Mouse (Mus musculus): ENCODE measurements around the gene Sh3pxd2a. TPM values are rescaled to one million over a fixed set of nuclear protein-coding genes. Genes with fewer than 3 reads are reported as not detected.

The Sh3pxd2a gene
- polyA plus RNA-seq, 1 experiment from 2014 or later, result 2.1 TPM

- H3K9me3 ChIP-seq (ENCODE audit: control insufficient read depth, low read length), result no peaks in the 10 kb centered on the region
- no peak for ATAC-seq (ENCODE audit: low read depth)
- no peak overlapping the region for H3K4me3 ChIP-seq (ENCODE audit: low read depth, low read length)
- no peak overlapping the region for H3K9ac ChIP-seq (replicated peaks; ENCODE audit: low read depth, low read length)
- no peaks in the 10 kb centered on the region for H3K36me3 ChIP-seq (ENCODE audit: control insufficient read depth, insufficient read depth, low read length)
- peaks cover 10% of the 10 kb centered on the region; the same call in 1 of the 2 replicates for H3K4me1 ChIP-seq (ENCODE audit: control insufficient read depth, insufficient read depth, low read length)
- 84% methylated on average over 3 of the region's 3 CpGs for WGBS
- H3K4me2 ChIP-seq (ENCODE audit: low read depth, low read length), result no peak overlapping the region
- no peak overlapping the region for H3K27ac ChIP-seq (ENCODE audit: low read depth, low read length)
- no peaks in the 10 kb centered on the region for H3K27me3 ChIP-seq (ENCODE audit: control insufficient read depth, insufficient read depth, low read length)
Measured at GRCm38 (mm10) chr19:47508191-47508590, 44.0 kb upstream of the Sh3pxd2a start.

GRCm38 (mm10) chr19:47507128-47508121 lies 43.2 kb upstream of the Sh3pxd2a start:
- peaks cover 10% of the 10 kb centered on the region; the same call in 1 of the 2 replicates for H3K4me1 ChIP-seq (ENCODE audit: control insufficient read depth, insufficient read depth, low read length)
- H3K9ac ChIP-seq (replicated peaks; ENCODE audit: low read depth, low read length), result no peak overlapping the region
- no peak overlapping the region for H3K4me2 ChIP-seq (ENCODE audit: low read depth, low read length)
- no peak overlapping the region for H3K27ac ChIP-seq (ENCODE audit: low read depth, low read length)
- ATAC-seq (ENCODE audit: low read depth), result no peak
- no peak overlapping the region for H3K4me3 ChIP-seq (ENCODE audit: low read depth, low read length)
- H3K36me3 ChIP-seq (ENCODE audit: control insufficient read depth, insufficient read depth, low read length), result no peaks in the 10 kb centered on the region
- WGBS, result 60% methylated on average over 27 of the region's 27 CpGs
- no peaks in the 10 kb centered on the region for H3K9me3 ChIP-seq (ENCODE audit: control insufficient read depth, low read length)
- no peaks in the 10 kb centered on the region for H3K27me3 ChIP-seq (ENCODE audit: control insufficient read depth, insufficient read depth, low read length)

GRCm38 (mm10) chr19:47503625-47504024 lies 39.4 kb upstream of the Sh3pxd2a start:
- Histone ChIP-seq H3K9me3 (ENCODE audit: control insufficient read depth, low read length) (no peaks in the 10 kb centered on the region), H3K36me3 (ENCODE audit: control insufficient read depth, insufficient read depth, low read length) (no peaks in the 10 kb centered on the region), H3K27me3 (ENCODE audit: control insufficient read depth, insufficient read depth, low read length) (no peaks in the 10 kb centered on the region), H3K4me3 (ENCODE audit: low read depth, low read length) (no peak overlapping the region), H3K4me2 (ENCODE audit: low read depth, low read length) (no peak overlapping the region), H3K4me1 (ENCODE audit: control insufficient read depth, insufficient read depth, low read length) (0 out of 2 replicates have a peak, but pooled peaks cover 2% of the 10 kb centered on the region), H3K27ac (ENCODE audit: low read depth, low read length) (no peak overlapping the region), H3K9ac (replicated peaks; ENCODE audit: low read depth, low read length) (no peak overlapping the region)
- 0 out of 2 replicates have a peak, but pooled peaks have one; percentile 13 for ATAC-seq (ENCODE audit: low read depth)
- 69% methylated on average over 4 of the region's 4 CpGs for WGBS

GRCm38 (mm10) chr19:47502563-47502962 lies 38.4 kb upstream of the Sh3pxd2a start:
- H3K9ac ChIP-seq (replicated peaks; ENCODE audit: low read depth, low read length), result no peak overlapping the region
- no peak overlapping the region for H3K4me2 ChIP-seq (ENCODE audit: low read depth, low read length)
- no peak overlapping the region for H3K4me3 ChIP-seq (ENCODE audit: low read depth, low read length)
- 77% methylated on average over 8 of the region's 8 CpGs for WGBS
- H3K27me3 ChIP-seq (ENCODE audit: control insufficient read depth, insufficient read depth, low read length), result no peaks in the 10 kb centered on the region
- H3K4me1 ChIP-seq (ENCODE audit: control insufficient read depth, insufficient read depth, low read length), result 0 out of 2 replicates have a peak, but pooled peaks cover 2% of the 10 kb centered on the region
- H3K36me3 ChIP-seq (ENCODE audit: control insufficient read depth, insufficient read depth, low read length), result no peaks in the 10 kb centered on the region
- no peaks in the 10 kb centered on the region for H3K9me3 ChIP-seq (ENCODE audit: control insufficient read depth, low read length)
- no peak for ATAC-seq (ENCODE audit: low read depth)
- no peak overlapping the region for H3K27ac ChIP-seq (ENCODE audit: low read depth, low read length)

- H3K4me2 ChIP-seq (ENCODE audit: low read depth, low read length), result no peak overlapping the region
- H3K27ac ChIP-seq (ENCODE audit: low read depth, low read length), result no peak overlapping the region
- no peak overlapping the region for H3K9ac ChIP-seq (replicated peaks; ENCODE audit: low read depth, low read length)
- H3K27me3 ChIP-seq (ENCODE audit: control insufficient read depth, insufficient read depth, low read length), result no peaks in the 10 kb centered on the region
- H3K9me3 ChIP-seq (ENCODE audit: control insufficient read depth, low read length), result no peaks in the 10 kb centered on the region
- no peaks in the 10 kb centered on the region for H3K4me1 ChIP-seq (ENCODE audit: control insufficient read depth, insufficient read depth, low read length)
- WGBS, result 61% methylated on average over 11 of the region's 11 CpGs
- ATAC-seq (ENCODE audit: low read depth), result no peak
- H3K36me3 ChIP-seq (ENCODE audit: control insufficient read depth, insufficient read depth, low read length), result no peaks in the 10 kb centered on the region
- H3K4me3 ChIP-seq (ENCODE audit: low read depth, low read length), result no peak overlapping the region
Measured at GRCm38 (mm10) chr19:47500389-47501011, 36.3 kb upstream of the Sh3pxd2a start.

GRCm38 (mm10) chr19:47499841-47500240 lies 35.6 kb upstream of the Sh3pxd2a start:
- WGBS, result 87% methylated on average over 5 of the region's 5 CpGs
- H3K36me3 ChIP-seq (ENCODE audit: control insufficient read depth, insufficient read depth, low read length), result no peaks in the 10 kb centered on the region
- no peaks in the 10 kb centered on the region for H3K27me3 ChIP-seq (ENCODE audit: control insufficient read depth, insufficient read depth, low read length)
- no peaks in the 10 kb centered on the region for H3K4me1 ChIP-seq (ENCODE audit: control insufficient read depth, insufficient read depth, low read length)
- no peak overlapping the region for H3K27ac ChIP-seq (ENCODE audit: low read depth, low read length)
- H3K4me2 ChIP-seq (ENCODE audit: low read depth, low read length), result no peak overlapping the region
- H3K9ac ChIP-seq (replicated peaks; ENCODE audit: low read depth, low read length), result no peak overlapping the region
- ATAC-seq (ENCODE audit: low read depth), result no peak
- no peak overlapping the region for H3K4me3 ChIP-seq (ENCODE audit: low read depth, low read length)
- no peaks in the 10 kb centered on the region for H3K9me3 ChIP-seq (ENCODE audit: control insufficient read depth, low read length)

GRCm38 (mm10) chr19:47498942-47499341 lies 34.7 kb upstream of the Sh3pxd2a start:
- 87% methylated on average over 4 of the region's 4 CpGs for WGBS
- H3K27ac ChIP-seq (ENCODE audit: low read depth, low read length), result no peak overlapping the region
- H3K9ac ChIP-seq (replicated peaks; ENCODE audit: low read depth, low read length), result no peak overlapping the region
- no peak for ATAC-seq (ENCODE audit: low read depth)
- H3K36me3 ChIP-seq (ENCODE audit: control insufficient read depth, insufficient read depth, low read length), result no peaks in the 10 kb centered on the region
- H3K4me2 ChIP-seq (ENCODE audit: low read depth, low read length), result no peak overlapping the region
- no peak overlapping the region for H3K4me3 ChIP-seq (ENCODE audit: low read depth, low read length)
- H3K9me3 ChIP-seq (ENCODE audit: control insufficient read depth, low read length), result no peaks in the 10 kb centered on the region
- H3K27me3 ChIP-seq (ENCODE audit: control insufficient read depth, insufficient read depth, low read length), result no peaks in the 10 kb centered on the region
- no peaks in the 10 kb centered on the region for H3K4me1 ChIP-seq (ENCODE audit: control insufficient read depth, insufficient read depth, low read length)

- Histone ChIP-seq H3K4me1 (ENCODE audit: control insufficient read depth, insufficient read depth, low read length) (peaks cover 9% of the 10 kb centered on the region), H3K4me3 (ENCODE audit: low read depth, low read length) (no peak overlapping the region), H3K36me3 (ENCODE audit: control insufficient read depth, insufficient read depth, low read length) (no peaks in the 10 kb centered on the region), H3K4me2 (ENCODE audit: low read depth, low read length) (no peak overlapping the region), H3K27ac (ENCODE audit: low read depth, low read length) (no peak overlapping the region), H3K9ac (replicated peaks; ENCODE audit: low read depth, low read length) (no peak overlapping the region), H3K9me3 (ENCODE audit: control insufficient read depth, low read length) (no peaks in the 10 kb centered on the region), H3K27me3 (ENCODE audit: control insufficient read depth, insufficient read depth, low read length) (no peaks in the 10 kb centered on the region)
- 84% methylated on average over 6 of the region's 6 CpGs for WGBS
- ATAC-seq (ENCODE audit: low read depth), result no peak
Measured at GRCm38 (mm10) chr19:47497736-47498135, 33.5 kb upstream of the Sh3pxd2a start.

GRCm38 (mm10) chr19:47497313-47497712 lies 33.1 kb upstream of the Sh3pxd2a start:
- no peak overlapping the region for H3K4me2 ChIP-seq (ENCODE audit: low read depth, low read length)
- ATAC-seq (ENCODE audit: low read depth), result no peak
- H3K4me3 ChIP-seq (ENCODE audit: low read depth, low read length), result no peak overlapping the region
- 87% methylated on average over 9 of the region's 9 CpGs for WGBS
- peaks cover 9% of the 10 kb centered on the region for H3K4me1 ChIP-seq (ENCODE audit: control insufficient read depth, insufficient read depth, low read length)
- no peaks in the 10 kb centered on the region for H3K27me3 ChIP-seq (ENCODE audit: control insufficient read depth, insufficient read depth, low read length)
- H3K9me3 ChIP-seq (ENCODE audit: control insufficient read depth, low read length), result no peaks in the 10 kb centered on the region
- H3K27ac ChIP-seq (ENCODE audit: low read depth, low read length), result no peak overlapping the region
- H3K36me3 ChIP-seq (ENCODE audit: control insufficient read depth, insufficient read depth, low read length), result no peaks in the 10 kb centered on the region
- H3K9ac ChIP-seq (replicated peaks; ENCODE audit: low read depth, low read length), result no peak overlapping the region

Measured in neural tube, embryonic 14.5 days (tissue).